Mouse (Mus musculus) forebrain, postnatal 0 days (tissue): ENCODE measurements at regions not wholly inside any gene's neighbourhood (a gene's known extent, or its start where the extent isn't known, plus 50 kb on each side); places are given as distances from the start of the nearest gene placed in this dataset.

ENCODE experiments used
- ATAC-seq: fragments of 200-750 bp; cut with Nextera tagmentation; 2 replicates; pipeline ENCODE4 v1.8.0; 2017; ENCODE audit warnings: mild to moderate bottlenecking, moderate library complexity
- DNase-seq: peaks from one replicate; pipeline ENCODE4 v3.0.0-alpha.2; 2015
- H3K27ac ChIP-seq: fragments of 300-500 bp; sonication (generic); 2 replicates; pipeline ENCODE4 v1.5.1; 2014; ENCODE audit warnings: low read depth, mild to moderate bottlenecking, antibody characterized with exemption, low read length, moderate library complexity, mixed read lengths
- H3K27me3 ChIP-seq: fragments of 300-500 bp; sonication (generic); 2 replicates; pipeline ENCODE4 v1.6.1; 2014; ENCODE audit warnings: mild to moderate bottlenecking, low read length, mixed read lengths; ENCODE audit not compliant: insufficient read depth
- H3K36me3 ChIP-seq: fragments of 300-500 bp; sonication (generic); 2 replicates; pipeline ENCODE4 v1.6.1; 2014; ENCODE audit warnings: mild to moderate bottlenecking, moderate library complexity; ENCODE audit not compliant: insufficient read depth
- H3K4me1 ChIP-seq: fragments of 300-500 bp; sonication (generic); 2 replicates; pipeline ENCODE4 v1.6.1; 2014; ENCODE audit warnings: antibody characterized with exemption; ENCODE audit not compliant: insufficient read depth
- H3K4me2 ChIP-seq: fragments of 300-500 bp; sonication (generic); 2 replicates; pipeline ENCODE4 v1.6.1; 2014; ENCODE audit warnings: low read depth, mild to moderate bottlenecking, moderate library complexity
- H3K4me3 ChIP-seq: fragments of 300-500 bp; sonication (generic); 2 replicates; pipeline ENCODE4 v1.5.1; 2014; ENCODE audit warnings: low read depth, low read length, mixed read lengths
- H3K9ac ChIP-seq: fragments of 300-500 bp; sonication (generic); 2 replicates; pipeline ENCODE4 v1.6.1; 2014; ENCODE audit warnings: mild to moderate bottlenecking
- H3K9me3 ChIP-seq: fragments of 300-500 bp; sonication (generic); 2 replicates; pipeline ENCODE4 v1.6.1; 2016; ENCODE audit warnings: low read length
- CTCF ChIP-seq: sonication (generic); IDR thresholded peaks from 2 replicates; pipeline ENCODE4 v1.5.1; 2016; ENCODE audit warnings: antibody characterized with exemption, control low read depth, low read depth
- WGBS: fragments of 180-500 bp; shearing (Covaris S2); extraction: QIAGEN DNeasy Blood & Tissue Kit; methylation state at CpG from one replicate; pipeline ENCODE4 v1.1.7; 2014; 5-methylcytosine and 5-hydroxymethylcytosine counted together

DNA sequence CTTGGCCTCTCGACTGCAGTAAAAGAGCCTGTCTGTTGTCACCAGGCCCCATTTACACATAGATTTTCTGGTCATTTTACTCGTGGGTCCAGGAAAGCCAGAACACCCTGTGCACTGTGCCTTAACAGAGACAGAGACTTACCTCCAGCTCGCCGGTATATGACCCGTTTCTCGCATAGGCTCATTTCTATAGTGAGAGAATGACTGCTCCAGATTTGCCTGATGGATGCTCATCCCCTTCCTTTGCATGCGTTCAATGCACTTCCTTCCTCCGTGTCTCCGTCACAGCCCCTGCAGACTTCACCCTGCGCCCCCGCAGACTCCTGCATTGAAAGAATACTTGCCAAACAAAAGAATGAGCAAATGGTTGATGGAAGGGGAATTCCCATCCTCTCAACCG is 122.8 kb downstream of the Zfp365 start:
- no peak overlapping the region for H3K4me3 ChIP-seq
- H3K27me3 ChIP-seq = no peaks in the 10 kb centered on the region
- no peak overlapping the region for H3K9ac ChIP-seq
- no peak overlapping the region for H3K27ac ChIP-seq
- 84% methylated on average over 12 of the region's 12 CpGs for WGBS
- DNase-seq = no peak
- no peak overlapping the region for H3K4me2 ChIP-seq
- TF ChIP-seq CTCF = no peak
- ATAC-seq = no peak
- no peaks in the 10 kb centered on the region for H3K36me3 ChIP-seq
- H3K4me1 ChIP-seq = no peaks in the 10 kb centered on the region
- peaks cover 5% of the 10 kb centered on the region; the same call in 1 of the 2 replicates for H3K9me3 ChIP-seq

DNA sequence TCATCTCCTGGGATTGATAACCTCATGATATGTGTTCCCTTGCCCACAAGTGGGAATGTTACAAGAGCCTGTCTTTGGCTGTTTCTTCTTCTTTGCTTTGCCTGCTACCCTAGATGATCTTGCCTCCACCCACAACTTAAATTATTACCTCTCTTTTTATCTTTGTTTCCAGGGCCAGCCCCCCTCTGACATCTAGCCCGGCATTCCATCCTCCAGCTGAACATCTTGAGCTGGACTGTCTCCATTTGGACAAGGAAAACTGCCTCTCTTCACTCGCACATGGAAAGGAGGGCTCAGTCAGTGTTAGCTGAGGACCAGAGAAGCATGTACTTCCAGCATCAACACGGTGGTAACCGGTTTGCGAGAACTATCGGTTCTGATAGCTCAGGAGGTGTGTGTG is 124.3 kb downstream of the Zfp365 start:
- no peak overlapping the region for H3K9ac ChIP-seq
- no peak overlapping the region for H3K4me3 ChIP-seq
- no peak overlapping the region for H3K27ac ChIP-seq
- DNase-seq = no peak
- no peak for ATAC-seq
- 87% methylated on average over 6 of the region's 6 CpGs for WGBS
- H3K9me3 ChIP-seq = peaks cover 9% of the 10 kb centered on the region; the same call in 1 of the 2 replicates
- no peaks in the 10 kb centered on the region for H3K36me3 ChIP-seq
- no peaks in the 10 kb centered on the region for H3K27me3 ChIP-seq
- no peak overlapping the region for H3K4me2 ChIP-seq
- TF ChIP-seq CTCF = no peak
- no peaks in the 10 kb centered on the region for H3K4me1 ChIP-seq

DNA sequence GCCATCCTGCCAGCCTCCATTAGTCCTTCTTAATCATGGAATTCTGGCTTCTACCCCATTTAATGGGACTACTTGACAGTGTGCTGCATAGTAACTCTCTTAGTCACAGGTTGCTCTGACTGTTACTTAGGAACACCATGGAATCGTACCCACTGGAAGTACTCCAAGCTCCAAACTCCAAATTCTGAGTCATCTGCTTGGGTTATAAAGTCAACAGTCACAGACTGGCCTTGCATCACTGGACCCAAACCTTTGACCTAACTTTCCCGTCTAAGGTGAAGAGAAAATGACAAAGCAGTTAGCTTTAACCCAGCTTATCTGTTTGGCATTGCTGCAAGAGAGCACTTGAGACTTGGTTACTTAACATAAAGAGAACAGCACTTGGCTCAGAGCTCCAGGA is 126.9 kb downstream of the Zfp365 start:
- no peak overlapping the region for H3K4me2 ChIP-seq
- no peaks in the 10 kb centered on the region for H3K36me3 ChIP-seq
- H3K9ac ChIP-seq = no peak overlapping the region
- no peaks in the 10 kb centered on the region for H3K4me1 ChIP-seq
- WGBS = 85% methylated on average over 2 of the region's 2 CpGs
- no peak for TF ChIP-seq CTCF
- H3K27me3 ChIP-seq = no peaks in the 10 kb centered on the region
- H3K9me3 ChIP-seq = peaks cover 9% of the 10 kb centered on the region; the same call in 1 of the 2 replicates
- ATAC-seq = no peak
- H3K4me3 ChIP-seq = no peak overlapping the region
- DNase-seq = no peak
- H3K27ac ChIP-seq = no peak overlapping the region

DNA sequence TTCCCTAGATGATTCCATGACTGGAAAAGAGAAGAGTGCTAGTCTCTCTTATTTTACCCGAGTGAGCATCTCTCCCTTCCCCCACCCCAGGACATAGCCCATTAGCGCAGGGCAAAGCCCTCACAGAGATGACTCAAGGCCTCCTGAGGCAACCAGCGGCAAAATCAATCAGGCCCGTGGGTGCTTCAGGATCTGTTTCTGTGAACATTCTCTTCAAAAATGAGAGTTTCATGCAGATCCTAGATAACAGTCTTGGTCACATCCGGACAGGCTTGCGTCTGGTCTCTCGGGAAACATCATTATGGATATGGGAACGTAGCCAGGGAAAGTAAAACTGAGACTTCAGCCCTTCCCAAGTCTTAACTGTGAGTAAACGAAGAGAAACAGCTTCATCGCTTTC is 134.1 kb downstream of the Zfp365 start:
- DNase-seq = no peak
- no peaks in the 10 kb centered on the region for H3K4me1 ChIP-seq

DNA sequence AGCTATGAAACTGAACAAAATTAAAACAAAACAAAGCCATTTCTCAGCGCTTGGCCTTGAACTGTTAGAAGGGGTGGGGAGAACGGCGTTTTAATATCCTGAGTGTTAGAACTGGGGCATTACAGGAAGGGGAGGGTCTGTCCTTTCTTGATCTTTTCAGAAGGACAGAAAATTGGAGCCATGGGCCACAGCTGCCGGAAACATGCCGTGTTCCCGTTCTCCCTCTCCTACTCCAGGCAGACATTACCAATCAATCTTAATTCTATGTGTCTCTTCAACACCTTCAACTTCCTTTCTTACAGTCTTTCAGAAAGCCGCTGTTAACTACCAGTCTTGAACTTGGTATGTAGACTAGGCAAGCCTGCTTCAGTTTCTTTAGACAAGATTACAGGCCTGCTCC is 134.7 kb downstream of the Zfp365 start:
- H3K36me3 ChIP-seq = no peaks in the 10 kb centered on the region
- H3K4me2 ChIP-seq = no peak overlapping the region
- no peaks in the 10 kb centered on the region for H3K4me1 ChIP-seq
- H3K4me3 ChIP-seq = no peak overlapping the region
- no peak for ATAC-seq
- H3K27me3 ChIP-seq = no peaks in the 10 kb centered on the region
- no peak for DNase-seq
- no peaks in the 10 kb centered on the region for H3K9me3 ChIP-seq
- no peak overlapping the region for H3K27ac ChIP-seq
- 95% methylated on average over 7 of the region's 7 CpGs for WGBS
- no peak for TF ChIP-seq CTCF
- no peak overlapping the region for H3K9ac ChIP-seq

More for the DNA sequence above, 134.1 kb downstream of the Zfp365 start:
- Histone ChIP-seq H3K4me3 (no peak overlapping the region), H3K9ac (no peak overlapping the region), H3K27me3 (no peaks in the 10 kb centered on the region), H3K36me3 (no peaks in the 10 kb centered on the region), H3K9me3 (no peaks in the 10 kb centered on the region), H3K27ac (no peak overlapping the region), H3K4me2 (no peak overlapping the region)
- no peak for ATAC-seq
- 85% methylated on average over 10 of the region's 10 CpGs for WGBS
- no peak for TF ChIP-seq CTCF

- DNase-seq (no peak), ATAC-seq (no peak)
- Histone ChIP-seq H3K27me3 (no peaks in the 10 kb centered on the region), H3K4me2 (no peak overlapping the region), H3K4me1 (no peaks in the 10 kb centered on the region), H3K4me3 (no peak overlapping the region), H3K27ac (no peak overlapping the region), H3K36me3 (no peaks in the 10 kb centered on the region), H3K9me3 (no peaks in the 10 kb centered on the region), H3K9ac (no peak overlapping the region)
- 88% methylated on average over 9 of the region's 9 CpGs for WGBS
- no peak for TF ChIP-seq CTCF
Measured at GRCm38 (mm10) chr10:67776851-67777250, 135.6 kb downstream of the Zfp365 start.

GRCm38 (mm10) chr10:67771796-67772195 is 140.7 kb downstream of the Zfp365 start:
- no peak for TF ChIP-seq CTCF
- Histone ChIP-seq H3K9me3 (no peaks in the 10 kb centered on the region), H3K4me2 (no peak overlapping the region), H3K27me3 (no peaks in the 10 kb centered on the region), H3K36me3 (no peaks in the 10 kb centered on the region), H3K4me3 (no peak overlapping the region), H3K27ac (no peak overlapping the region), H3K4me1 (no peaks in the 10 kb centered on the region), H3K9ac (no peak overlapping the region)
- DNase-seq = no peak
- no peak for ATAC-seq
- 90% methylated on average over 8 of the region's 8 CpGs for WGBS

- Histone ChIP-seq H3K27me3 (no peaks in the 10 kb centered on the region), H3K4me1 (no peaks in the 10 kb centered on the region), H3K4me3 (no peak overlapping the region), H3K4me2 (no peak overlapping the region), H3K27ac (no peak overlapping the region), H3K9me3 (no peaks in the 10 kb centered on the region), H3K9ac (no peak overlapping the region), H3K36me3 (no peaks in the 10 kb centered on the region)
- ATAC-seq (no peak), DNase-seq (peak; percentile 75)
- WGBS = 39% methylated on average over 13 of the region's 13 CpGs
- TF ChIP-seq CTCF = peak; percentile 83
Measured at GRCm38 (mm10) chr10:67766099-67766498, 146.4 kb downstream of the Zfp365 start.
